Mouse (Mus musculus): Measurements from ENCODE around the gene Card10.

GRCm38 (mm10) chr15:78779253-78779652 is 23.6 kb downstream of the Card10 start:
- no peak for TF ChIP-seq CTCF (IDR thresholded peaks at IDR 0.05; ENCODE audit: insufficient read depth, low read depth, low read length)
- no peak for TF ChIP-seq POLR2A (IDR thresholded peaks at IDR 0.05; ENCODE audit: insufficient read depth, low read depth, low read length)
